Mouse (Mus musculus) midbrain, embryonic 15.5 days (tissue): ENCODE results near the gene Uhrf1. TPM values are rescaled to one million over a fixed set of nuclear protein-coding genes. Genes with fewer than 3 reads are reported as not detected.
"Not testable (repeated sequence)": the region's sequence is repeated elsewhere in the genome, so short reads cannot be mapped to it uniquely, and the experiment has no call there.

ENCODE experiments used
- ATAC-seq: fragments of 200-750 bp; cut with Nextera tagmentation; replicated peaks from 2 replicates; pipeline ENCODE4 v1.8.0; 2017; ENCODE audit warnings: moderate TSS enrichment
- H3K27ac ChIP-seq: fragments of 300-500 bp; sonication (generic); 2 replicates; pipeline ENCODE4 v1.5.1; 2015; ENCODE audit warnings: mild to moderate bottlenecking, inconsistent platforms
- H3K27me3 ChIP-seq: fragments of 300-500 bp; sonication (generic); replicated peaks from 2 replicates; pipeline ENCODE4 v1.6.1; 2015; ENCODE audit warnings: inconsistent platforms
- H3K36me3 ChIP-seq: fragments of 300-500 bp; sonication (generic); replicated peaks from 2 replicates; pipeline ENCODE4 v1.6.1; 2015; ENCODE audit warnings: inconsistent platforms
- H3K4me1 ChIP-seq: fragments of 300-500 bp; sonication (generic); 2 replicates; pipeline ENCODE4 v1.6.1; 2015; ENCODE audit warnings: inconsistent platforms
- H3K4me2 ChIP-seq: fragments of 300-500 bp; sonication (generic); 2 replicates; pipeline ENCODE4 v1.6.1; 2015; ENCODE audit warnings: inconsistent platforms, mild to moderate bottlenecking, moderate library complexity
- H3K4me3 ChIP-seq: fragments of 300-500 bp; sonication (generic); 2 replicates; pipeline ENCODE4 v1.5.1; 2015; ENCODE audit warnings: mild to moderate bottlenecking, inconsistent platforms
- H3K9ac ChIP-seq: fragments of 300-500 bp; sonication (generic); 2 replicates; pipeline ENCODE4 v1.6.1; 2015; ENCODE audit warnings: mild to moderate bottlenecking, inconsistent platforms
- H3K9me3 ChIP-seq: fragments of 300-500 bp; sonication (generic); 2 replicates; pipeline ENCODE4 v1.6.1; 2016; ENCODE audit warnings: inconsistent platforms
- WGBS: fragments of 180-500 bp; shearing (Covaris S2); methylation state at CpG from one replicate; pipeline ENCODE4 v1.1.7; 2015; ENCODE audit warnings: mixed read lengths; 5-methylcytosine and 5-hydroxymethylcytosine counted together
- polyA plus RNA-seq: library from polyadenylated mRNA; unstranded; fragments of >200 nt; fragmentation: Nextera tagmentation; extraction: Ambion mirVana; gene quantifications from 2 replicates; pipeline ENCODE4 v1.2.1, GENCODE M21; 2015

The Uhrf1 gene
- 19.2 and 20.8 TPM in 2 replicates for polyA plus RNA-seq

DNA sequence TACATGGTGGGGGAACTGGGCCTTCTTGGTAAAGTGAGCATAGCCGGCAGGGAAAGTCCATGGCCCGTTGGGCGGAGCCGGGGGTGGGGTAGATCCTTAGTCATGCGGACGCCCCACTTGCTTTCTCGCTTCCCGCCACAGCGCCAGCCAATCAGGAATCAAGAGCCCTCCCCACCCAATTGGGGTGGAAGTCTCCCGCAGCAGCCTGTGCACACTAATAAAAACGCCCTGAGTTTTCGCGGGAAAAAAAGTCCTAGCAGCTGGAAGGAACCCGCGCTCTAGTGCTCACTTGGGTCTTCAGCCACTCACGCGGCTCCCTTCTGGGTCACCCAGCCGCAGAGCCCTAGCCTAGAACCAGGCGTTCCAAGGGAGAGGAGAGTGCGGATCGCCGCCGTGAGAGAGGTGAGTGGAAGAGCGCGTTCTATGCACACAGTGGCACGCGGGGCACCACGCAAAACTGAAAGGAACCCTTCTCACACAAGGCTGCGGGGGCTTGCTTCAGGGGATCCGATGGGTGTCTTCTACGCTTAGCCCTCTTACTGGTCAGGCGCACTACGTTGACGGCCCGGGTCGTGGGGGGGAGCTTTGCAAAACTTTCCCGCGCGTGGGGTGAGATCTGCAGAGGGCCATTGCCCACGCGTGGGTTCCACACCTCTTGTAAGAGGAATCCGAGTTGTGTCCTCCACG lies at the start of gene Uhrf1:
Gene Uhrf1, plus strand, starts transcription at position 162 of the 687 bp plus-strand sequence.
- under 1% methylated on average over 43 of the region's 43 CpGs for WGBS
- no peaks in the 10 kb centered on the region for H3K9me3 ChIP-seq
- H3K9ac ChIP-seq: peak within 1 kb of the TSS; percentile 65
- no peaks in the 10 kb centered on the region for H3K36me3 ChIP-seq
- no peaks in the 10 kb centered on the region for H3K27me3 ChIP-seq
- H3K27ac ChIP-seq: no peak within 1 kb of the TSS
- peak within 1 kb of the TSS; percentile 94 for H3K4me3 ChIP-seq
- peak; percentile 37 for ATAC-seq
- peaks cover 30% of the 10 kb centered on the region for H3K4me1 ChIP-seq
- peak within 1 kb of the TSS; percentile 98 for H3K4me2 ChIP-seq

DNA sequence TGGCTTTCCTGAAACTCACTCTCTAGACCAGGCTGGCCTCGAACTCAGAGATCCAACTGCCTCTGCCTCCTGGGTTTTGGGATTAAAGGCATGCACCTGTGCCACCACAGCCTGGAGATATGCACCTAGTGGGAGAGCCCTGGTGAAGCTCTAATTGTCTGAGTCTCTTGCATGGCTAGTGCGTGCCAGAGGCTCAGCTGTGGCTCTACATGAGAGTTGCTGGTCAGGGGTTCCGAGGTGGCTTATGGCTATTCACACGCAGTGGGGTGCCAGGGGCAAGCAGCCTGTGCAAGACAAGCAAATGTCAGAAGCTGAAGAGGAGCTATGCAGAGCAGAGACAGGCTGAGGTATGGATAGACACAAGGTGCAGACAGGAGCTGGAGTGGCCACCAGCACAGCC lies 48.4 kb upstream of the Uhrf1 start:
- peak overlapping the region; percentile 91 for H3K27ac ChIP-seq
- H3K27me3 ChIP-seq: no peaks in the 10 kb centered on the region
- peaks cover 2% of the 10 kb centered on the region; the same call in 1 of the 2 replicates for H3K36me3 ChIP-seq
- no peak for ATAC-seq
- H3K4me2 ChIP-seq: peak overlapping the region; percentile 58; the same call in 1 of the 2 replicates
- peaks cover 50% of the 10 kb centered on the region for H3K4me1 ChIP-seq
- no peaks in the 10 kb centered on the region for H3K9me3 ChIP-seq
- H3K4me3 ChIP-seq: no peak overlapping the region
- WGBS: 83% methylated on average over 4 of the region's 4 CpGs
- H3K9ac ChIP-seq: 0 out of 2 replicates have a peak overlapping the region, but pooled peaks have one; percentile 8

DNA sequence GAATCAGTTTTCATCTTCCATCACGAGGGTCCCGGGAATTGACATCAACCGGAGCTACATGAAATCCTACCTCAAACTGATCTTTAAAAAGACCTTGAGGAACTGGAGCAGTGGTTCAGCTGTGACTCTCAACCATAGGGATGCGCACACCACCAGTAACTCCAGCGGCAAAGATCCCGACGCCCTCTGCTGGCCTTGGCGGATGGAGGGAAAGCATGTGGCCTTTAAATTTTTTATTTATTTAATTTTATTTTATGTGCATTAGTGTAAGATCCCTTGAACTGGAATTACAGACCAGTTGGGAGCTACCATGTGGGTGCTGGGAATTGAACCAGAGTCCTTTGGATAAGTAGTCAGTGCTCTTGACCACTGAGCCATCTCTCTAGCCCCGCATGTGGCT lies 47.7 kb upstream of the Uhrf1 start:
- H3K4me1 ChIP-seq: peaks cover 53% of the 10 kb centered on the region
- ATAC-seq: peak; percentile 7
- peak overlapping the region; percentile 58 for H3K4me2 ChIP-seq
- H3K36me3 ChIP-seq: peaks cover 2% of the 10 kb centered on the region; the same call in 1 of the 2 replicates
- no peaks in the 10 kb centered on the region for H3K9me3 ChIP-seq
- H3K27ac ChIP-seq: peak overlapping the region; percentile 91
- peak overlapping the region; percentile 69 for H3K4me3 ChIP-seq
- no peak overlapping the region for H3K9ac ChIP-seq
- H3K27me3 ChIP-seq: no peaks in the 10 kb centered on the region
- WGBS: 17% methylated on average over 9 of the region's 9 CpGs

GRCm38 (mm10) chr17:56255863-56256238 lies 47.3 kb upstream of the Uhrf1 start:
- H3K27me3 ChIP-seq: no peaks in the 10 kb centered on the region
- H3K27ac ChIP-seq: peak overlapping the region; percentile 91
- under 1% methylated on average over 32 of the region's 32 CpGs for WGBS
- peak overlapping the region; percentile 43 for H3K9ac ChIP-seq
- H3K36me3 ChIP-seq: peaks cover 2% of the 10 kb centered on the region; the same call in 1 of the 2 replicates
- peak overlapping the region; percentile 58 for H3K4me2 ChIP-seq
- H3K4me3 ChIP-seq: peak overlapping the region; percentile 69
- H3K9me3 ChIP-seq: no peaks in the 10 kb centered on the region
- ATAC-seq: peak; percentile 95
- H3K4me1 ChIP-seq: peaks cover 53% of the 10 kb centered on the region

- Histone ChIP-seq H3K4me2 (peak within 1 kb of the TSS; percentile 99), H3K4me1 (peaks cover 54% of the 10 kb centered on the region), H3K27ac (peak within 1 kb of the TSS; percentile 91), H3K9me3 (no peaks in the 10 kb centered on the region), H3K4me3 (peak within 1 kb of the TSS; percentile 69), H3K9ac (peak within 1 kb of the TSS; percentile 66), H3K27me3 (no peaks in the 10 kb centered on the region), H3K36me3 (peaks cover 5% of the 10 kb centered on the region; the same call in 1 of the 2 replicates)
- under 1% methylated on average over 28 of the region's 28 CpGs for WGBS
- ATAC-seq: peak; percentile 94
Measured at GRCm38 (mm10) chr17:56256239-56256881, 46.8 kb upstream of the Uhrf1 start, which contains the start of gene Fem1a. Gene Fem1a (plus strand): TSS chr17:56256810.

DNA sequence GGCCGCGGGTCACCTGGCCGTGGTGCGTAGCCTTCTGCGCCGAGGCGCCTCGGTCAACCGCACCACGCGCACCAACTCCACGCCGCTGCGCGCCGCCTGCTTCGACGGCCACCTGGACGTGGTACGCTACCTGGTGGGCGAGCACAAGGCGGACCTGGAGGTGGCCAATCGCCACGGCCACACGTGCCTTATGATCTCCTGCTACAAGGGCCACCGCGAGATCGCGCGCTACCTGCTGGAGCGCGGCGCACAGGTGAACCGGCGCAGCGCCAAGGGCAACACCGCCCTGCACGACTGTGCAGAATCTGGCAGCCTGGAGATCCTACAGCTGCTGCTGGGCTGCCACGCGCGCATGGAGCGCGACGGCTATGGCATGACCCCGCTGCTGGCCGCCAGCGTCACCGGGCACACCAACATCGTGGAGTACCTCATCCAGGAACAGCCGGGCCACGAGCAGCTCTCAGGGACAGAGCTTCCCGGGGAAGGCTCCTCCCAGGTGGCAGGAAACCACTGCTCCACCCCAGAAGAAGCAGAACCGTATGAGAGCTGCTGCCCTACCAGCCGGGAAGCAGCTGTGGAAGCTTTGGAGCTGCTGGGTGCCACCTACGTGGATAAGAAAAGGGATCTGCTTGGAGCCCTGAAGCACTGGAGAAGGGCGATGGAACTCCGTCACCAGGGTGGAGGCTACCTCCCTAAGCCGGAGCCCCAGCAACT lies 45.8 kb upstream of the Uhrf1 start:
- H3K27me3 ChIP-seq: no peaks in the 10 kb centered on the region
- ATAC-seq: no peak
- peak overlapping the region; percentile 66 for H3K9ac ChIP-seq
- H3K36me3 ChIP-seq: peaks cover 13% of the 10 kb centered on the region; the same call in 1 of the 2 replicates
- peak overlapping the region; percentile 99 for H3K4me2 ChIP-seq
- H3K4me1 ChIP-seq: peaks cover 60% of the 10 kb centered on the region
- no peaks in the 10 kb centered on the region for H3K9me3 ChIP-seq
- H3K4me3 ChIP-seq: peak overlapping the region; percentile 69
- WGBS: 11% methylated on average over 58 of the region's 58 CpGs
- peak overlapping the region; percentile 86 for H3K27ac ChIP-seq

- Histone ChIP-seq H3K4me2 (peak overlapping the region; percentile 99; the same call in 1 of the 2 replicates), H3K36me3 (peaks cover 13% of the 10 kb centered on the region; the same call in 1 of the 2 replicates), H3K4me3 (peak overlapping the region; percentile 69; the same call in 1 of the 2 replicates), H3K4me1 (peaks cover 65% of the 10 kb centered on the region)
- H3K27me3 ChIP-seq, H3K9ac ChIP-seq, ATAC-seq, H3K27ac ChIP-seq, H3K9me3 ChIP-seq: not testable (repeated sequence)
- WGBS: 94% methylated on average over 19 of the region's 19 CpGs
Measured at GRCm38 (mm10) chr17:56258269-56258668, 44.9 kb upstream of the Uhrf1 start.

GRCm38 (mm10) chr17:56258812-56259211 lies 44.3 kb upstream of the Uhrf1 start:
- Histone ChIP-seq H3K4me3 (0 out of 2 replicates have a peak overlapping the region, but pooled peaks have one; percentile 3), H3K36me3 (peaks cover 13% of the 10 kb centered on the region; the same call in 1 of the 2 replicates), H3K4me1 (peaks cover 66% of the 10 kb centered on the region), H3K4me2 (0 out of 2 replicates have a peak overlapping the region, but pooled peaks have one; percentile 17)
- H3K9ac ChIP-seq, ATAC-seq, H3K27me3 ChIP-seq, H3K27ac ChIP-seq, H3K9me3 ChIP-seq: not testable (repeated sequence)
- 78% methylated on average over 2 of the region's 2 CpGs for WGBS

- ATAC-seq: no peak
- Histone ChIP-seq H3K4me3 (no peak overlapping the region), H3K4me1 (peaks cover 68% of the 10 kb centered on the region), H3K27ac (no peak overlapping the region), H3K9ac (no peak overlapping the region), H3K9me3 (no peaks in the 10 kb centered on the region), H3K27me3 (no peaks in the 10 kb centered on the region), H3K4me2 (0 out of 2 replicates have a peak overlapping the region, but pooled peaks have one; percentile 17), H3K36me3 (peaks cover 13% of the 10 kb centered on the region; the same call in 1 of the 2 replicates)
- 91% methylated on average over 10 of the region's 10 CpGs for WGBS
Measured at GRCm38 (mm10) chr17:56259301-56260037, 43.7 kb upstream of the Uhrf1 start.

DNA sequence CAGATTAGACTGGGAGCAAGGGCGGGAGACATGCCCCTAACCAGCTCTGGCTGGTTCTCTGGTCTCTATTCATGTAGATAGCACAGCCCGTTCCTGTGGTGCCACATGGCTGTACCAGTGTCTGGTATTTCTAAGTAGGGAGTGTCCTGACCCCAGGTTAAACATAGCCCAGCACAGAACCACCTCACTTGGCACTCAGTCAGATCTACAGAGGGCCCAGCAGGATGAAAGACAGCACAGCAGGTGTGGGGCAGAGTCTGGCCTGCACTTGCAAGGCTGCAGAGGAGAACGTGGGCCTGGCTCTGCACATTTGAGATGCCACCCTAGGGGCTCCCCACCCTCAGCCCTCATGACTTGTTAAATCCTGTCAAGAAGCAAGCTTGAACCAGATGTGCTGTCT lies 42.0 kb upstream of the Uhrf1 start:
- H3K9me3 ChIP-seq: no peaks in the 10 kb centered on the region
- ATAC-seq: no peak
- 81% methylated on average over 3 of the region's 3 CpGs for WGBS
- H3K9ac ChIP-seq: no peak overlapping the region; the same call in 1 of the 2 replicates
- H3K4me1 ChIP-seq: peaks cover 57% of the 10 kb centered on the region
- H3K4me2 ChIP-seq: no peak overlapping the region
- H3K27me3 ChIP-seq: no peaks in the 10 kb centered on the region
- peaks cover 17% of the 10 kb centered on the region; the same call in 1 of the 2 replicates for H3K36me3 ChIP-seq
- H3K27ac ChIP-seq: no peak overlapping the region
- no peak overlapping the region for H3K4me3 ChIP-seq

DNA sequence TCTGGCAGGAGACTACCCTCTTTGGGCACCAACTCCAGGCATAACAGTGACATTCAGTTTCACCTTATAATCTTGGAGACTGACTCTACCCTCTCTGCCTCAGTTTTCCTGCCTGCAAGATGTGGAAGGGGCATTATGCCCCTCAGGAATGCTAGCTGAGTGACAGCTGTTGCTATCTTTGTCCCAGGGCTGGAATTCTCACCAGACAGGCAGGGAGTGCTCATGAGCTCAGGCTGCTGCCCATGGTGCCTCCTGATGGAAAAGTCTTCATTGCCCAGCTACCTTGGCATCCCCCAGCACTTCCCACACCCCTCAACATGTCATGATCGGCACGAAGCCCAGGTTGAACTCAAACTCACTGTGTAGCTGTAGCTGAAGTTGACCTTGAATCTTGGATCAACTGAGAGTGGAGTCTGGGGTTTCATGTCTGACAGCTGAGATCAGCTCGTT lies 40.5 kb upstream of the Uhrf1 start:
- H3K4me3 ChIP-seq: no peak overlapping the region
- no peaks in the 10 kb centered on the region for H3K27me3 ChIP-seq
- WGBS: 87% methylated on average over 3 of the region's 3 CpGs
- no peak overlapping the region for H3K27ac ChIP-seq
- H3K4me1 ChIP-seq: peaks cover 52% of the 10 kb centered on the region
- H3K9me3 ChIP-seq: no peaks in the 10 kb centered on the region
- ATAC-seq: no peak
- peaks cover 17% of the 10 kb centered on the region; the same call in 1 of the 2 replicates for H3K36me3 ChIP-seq
- H3K9ac ChIP-seq: no peak overlapping the region
- H3K4me2 ChIP-seq: no peak overlapping the region
